Mouse (Mus musculus): ENCODE measurements at regions not wholly inside any gene's neighbourhood (a gene's known extent, or its start where the extent isn't known, plus 50 kb on each side); places are given as distances from the start of the nearest gene placed in this dataset.

DNA sequence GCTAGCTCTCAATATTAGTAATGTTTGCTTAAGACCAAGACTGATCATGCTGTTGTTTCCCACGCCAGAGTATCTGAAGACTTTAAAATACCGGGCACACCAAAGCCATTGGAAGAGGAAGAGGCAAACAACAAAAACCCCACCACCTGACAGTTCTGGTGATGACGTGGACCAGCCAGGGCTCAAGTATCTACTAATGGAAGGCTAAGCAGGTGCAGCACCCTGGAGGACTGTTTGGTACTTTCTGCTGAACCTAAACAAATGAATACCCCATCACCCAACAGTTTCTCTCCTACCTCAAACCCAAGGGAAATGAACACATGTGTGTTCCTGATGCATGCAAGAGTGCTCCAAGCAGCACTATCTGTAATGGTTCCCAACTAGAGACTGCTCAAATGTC is 160.3 kb upstream of the Prdm1 start:
- H3K9ac ChIP-seq (ENCODE audit: low read depth, low read length, severe bottlenecking) = no peak overlapping the region
- H3K4me3 ChIP-seq (replicated peaks; ENCODE audit: low read length) = no peak overlapping the region
- no peaks in the 10 kb centered on the region for H3K36me3 ChIP-seq (ENCODE audit: control insufficient read depth, insufficient read depth, low read length)
- TF ChIP-seq POLR2A (IDR thresholded peaks at IDR 0.05; ENCODE audit: borderline replicate concordance, extremely low read depth, insufficient read depth, insufficient read length) = no peak
- H3K27me3 ChIP-seq (ENCODE audit: control insufficient read depth, insufficient read depth, low read length) = no peaks in the 10 kb centered on the region
- ATAC-seq (ENCODE audit: low FRiP score, low read depth) (no peak), DNase-seq (ENCODE audit: low spot score) (no peak)
- no peaks in the 10 kb centered on the region for H3K4me1 ChIP-seq (ENCODE audit: control insufficient read depth, insufficient read depth, low read length)
- 86% methylated on average over 3 of the region's 3 CpGs for WGBS
- H3K9me3 ChIP-seq (ENCODE audit: control insufficient read depth, low read length) = no peaks in the 10 kb centered on the region
- no peak overlapping the region for H3K27ac ChIP-seq (replicated peaks; ENCODE audit: low read depth, low read length)
- H3K4me2 ChIP-seq (replicated peaks; ENCODE audit: low read depth, low read length, severe bottlenecking) = no peak overlapping the region

DNA sequence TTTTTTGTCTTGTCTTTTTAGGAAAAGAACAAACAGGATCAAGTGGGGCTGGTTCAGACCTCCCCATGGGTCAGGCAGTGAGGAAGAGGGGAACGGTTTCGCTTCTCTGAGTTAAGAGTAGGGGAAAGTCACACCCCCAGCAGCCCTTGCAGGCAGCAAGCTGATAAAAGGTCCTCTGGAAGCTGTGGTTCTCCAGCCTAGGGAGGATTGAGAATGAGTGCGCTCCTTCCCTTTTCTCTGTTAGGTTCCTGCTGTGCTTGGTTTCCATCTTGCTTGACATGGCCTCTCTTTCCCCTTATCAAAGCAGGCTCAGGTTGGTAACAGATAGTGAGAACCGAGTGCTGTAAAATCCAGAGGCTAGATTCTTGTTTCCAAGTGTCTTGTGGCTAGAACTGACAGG is 157.8 kb upstream of the Prdm1 start:
- no peaks in the 10 kb centered on the region for H3K9me3 ChIP-seq (ENCODE audit: control insufficient read depth, low read length)
- no peaks in the 10 kb centered on the region for H3K27me3 ChIP-seq (ENCODE audit: control insufficient read depth, insufficient read depth, low read length)
- DNase-seq (ENCODE audit: low spot score) (no peak), ATAC-seq (ENCODE audit: low FRiP score, low read depth) (no peak)
- H3K4me1 ChIP-seq (ENCODE audit: control insufficient read depth, insufficient read depth, low read length) = no peaks in the 10 kb centered on the region
- H3K4me2 ChIP-seq (replicated peaks; ENCODE audit: low read depth, low read length, severe bottlenecking) = no peak overlapping the region
- TF ChIP-seq POLR2A (IDR thresholded peaks at IDR 0.05; ENCODE audit: borderline replicate concordance, extremely low read depth, insufficient read depth, insufficient read length) = no peak
- 77% methylated on average over 4 of the region's 4 CpGs for WGBS
- no peak overlapping the region for H3K9ac ChIP-seq (ENCODE audit: low read depth, low read length, severe bottlenecking)
- H3K36me3 ChIP-seq (ENCODE audit: control insufficient read depth, insufficient read depth, low read length) = no peaks in the 10 kb centered on the region
- H3K4me3 ChIP-seq (replicated peaks; ENCODE audit: low read length) = no peak overlapping the region
- no peak overlapping the region for H3K27ac ChIP-seq (replicated peaks; ENCODE audit: low read depth, low read length)

DNA sequence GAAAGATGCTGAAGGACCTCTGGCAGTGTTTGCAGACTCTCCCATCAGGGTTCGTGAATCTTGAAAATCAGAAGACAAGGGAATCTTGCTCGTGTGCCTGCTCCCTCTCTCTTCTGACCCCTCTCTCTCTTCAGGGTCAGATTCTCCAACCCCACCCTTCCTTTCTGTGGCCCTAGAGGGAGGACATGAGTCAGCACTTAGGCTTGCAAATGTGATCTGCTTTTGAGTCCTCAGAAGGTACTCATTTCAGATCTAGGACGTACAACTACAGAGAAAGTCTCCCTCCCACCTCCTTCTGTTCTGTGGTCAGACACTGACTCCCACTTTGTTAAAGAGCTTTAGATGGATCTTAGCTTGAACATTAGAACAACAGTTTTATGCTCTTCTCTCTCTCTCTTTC is 156.9 kb upstream of the Prdm1 start:
- no peaks in the 10 kb centered on the region for H3K36me3 ChIP-seq (ENCODE audit: control insufficient read depth, insufficient read depth, low read length)
- no peak for DNase-seq (ENCODE audit: low spot score)
- no peaks in the 10 kb centered on the region for H3K27me3 ChIP-seq (ENCODE audit: control insufficient read depth, insufficient read depth, low read length)
- TF ChIP-seq POLR2A (IDR thresholded peaks at IDR 0.05; ENCODE audit: borderline replicate concordance, extremely low read depth, insufficient read depth, insufficient read length) = no peak
- H3K4me1 ChIP-seq (ENCODE audit: control insufficient read depth, insufficient read depth, low read length) = no peaks in the 10 kb centered on the region
- H3K9ac ChIP-seq (ENCODE audit: low read depth, low read length, severe bottlenecking) = no peak overlapping the region
- H3K27ac ChIP-seq (replicated peaks; ENCODE audit: low read depth, low read length) = no peak overlapping the region
- H3K4me3 ChIP-seq (replicated peaks; ENCODE audit: low read length) = no peak overlapping the region
- H3K9me3 ChIP-seq (ENCODE audit: control insufficient read depth, low read length) = no peaks in the 10 kb centered on the region
- WGBS = 67% methylated on average over 3 of the region's 3 CpGs
- no peak for ATAC-seq (ENCODE audit: low FRiP score, low read depth)
- H3K4me2 ChIP-seq (replicated peaks; ENCODE audit: low read depth, low read length, severe bottlenecking) = no peak overlapping the region

DNA sequence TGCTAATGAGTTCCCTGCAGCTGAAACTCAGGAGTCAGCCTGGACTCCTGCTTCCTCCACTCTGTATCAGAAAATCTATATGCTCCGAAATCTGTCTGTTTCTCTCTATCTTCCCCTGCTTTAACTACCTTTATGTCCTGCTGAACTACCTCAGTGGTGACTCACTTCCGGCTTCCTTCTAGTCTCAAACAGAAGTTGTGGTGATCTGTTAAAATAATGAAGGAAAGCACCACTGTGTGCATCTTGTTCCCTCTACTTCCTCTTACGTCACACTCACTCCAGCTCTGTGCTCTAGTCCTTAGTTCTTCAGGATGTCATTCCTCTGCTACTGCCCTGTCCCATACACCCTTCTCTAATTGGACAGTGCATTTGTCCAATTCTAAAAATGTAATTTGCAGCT is 148.2 kb upstream of the Prdm1 start:
- H3K9me3 ChIP-seq (ENCODE audit: control insufficient read depth, low read length) = no peaks in the 10 kb centered on the region
- no peak for DNase-seq (ENCODE audit: low spot score)
- no peak overlapping the region for H3K27ac ChIP-seq (replicated peaks; ENCODE audit: low read depth, low read length)
- WGBS = 92% methylated on average over 3 of the region's 3 CpGs
- no peaks in the 10 kb centered on the region for H3K27me3 ChIP-seq (ENCODE audit: control insufficient read depth, insufficient read depth, low read length)
- no peak overlapping the region for H3K4me2 ChIP-seq (replicated peaks; ENCODE audit: low read depth, low read length, severe bottlenecking)
- H3K4me1 ChIP-seq (ENCODE audit: control insufficient read depth, insufficient read depth, low read length) = no peaks in the 10 kb centered on the region
- no peak overlapping the region for H3K9ac ChIP-seq (ENCODE audit: low read depth, low read length, severe bottlenecking)
- no peak for TF ChIP-seq POLR2A (IDR thresholded peaks at IDR 0.05; ENCODE audit: borderline replicate concordance, extremely low read depth, insufficient read depth, insufficient read length)
- no peak for ATAC-seq (ENCODE audit: low FRiP score, low read depth)
- no peak overlapping the region for H3K4me3 ChIP-seq (replicated peaks; ENCODE audit: low read length)
- H3K36me3 ChIP-seq (ENCODE audit: control insufficient read depth, insufficient read depth, low read length) = no peaks in the 10 kb centered on the region

DNA sequence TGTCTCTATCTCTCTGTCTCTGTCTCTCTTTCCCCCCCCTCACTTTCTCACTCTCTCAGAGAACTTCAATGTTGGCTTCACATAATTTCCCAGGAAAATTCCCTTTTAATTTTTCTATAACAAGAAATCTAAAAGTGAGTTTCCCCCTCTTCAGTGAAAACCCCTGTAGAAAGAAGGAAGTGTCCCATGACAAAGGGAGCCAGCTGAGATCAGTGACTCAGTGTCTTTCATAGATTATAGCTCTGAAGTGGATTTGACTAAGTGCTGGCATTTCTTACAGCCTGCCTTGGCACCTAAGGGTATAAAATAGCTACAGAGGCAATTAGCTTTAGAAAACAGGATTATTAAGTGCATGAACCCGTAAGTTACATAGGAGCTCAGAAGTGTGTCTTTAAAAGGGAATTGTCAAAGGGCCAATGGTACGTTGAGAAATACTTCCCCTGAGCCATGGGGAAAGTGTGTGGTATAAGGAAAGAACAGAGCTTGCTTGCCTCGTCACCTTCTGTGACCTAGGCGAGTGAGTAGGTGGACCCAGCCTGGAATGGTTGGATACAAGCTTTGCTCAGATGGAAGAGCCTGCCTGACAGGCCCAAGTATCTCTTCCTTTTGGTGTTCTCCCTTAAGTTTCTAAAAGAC is 137.3 kb upstream of the Prdm1 start:
- no peak overlapping the region for H3K4me3 ChIP-seq (replicated peaks; ENCODE audit: low read length)
- 56% methylated on average over 4 of the region's 4 CpGs for WGBS

DNA sequence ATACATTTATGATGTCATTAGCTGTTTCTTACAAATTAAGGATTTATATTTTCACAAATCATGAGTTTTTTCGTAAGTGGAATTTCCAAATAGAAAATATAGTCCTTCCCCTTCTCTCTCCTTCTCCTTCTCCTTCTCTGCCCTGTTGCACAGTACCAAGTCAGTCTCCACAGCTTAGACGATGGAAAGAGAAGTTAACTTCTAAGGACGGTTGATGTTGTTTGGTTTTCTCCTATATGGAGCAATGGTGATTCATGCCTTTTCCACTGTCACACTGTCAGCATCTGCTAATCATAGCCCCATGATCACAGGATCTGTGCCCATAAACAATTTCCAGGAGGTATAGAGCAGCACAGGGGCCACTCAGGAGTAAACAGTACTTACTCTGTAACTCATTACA is 131.2 kb upstream of the Prdm1 start:
- Histone ChIP-seq H3K4me2 (replicated peaks; ENCODE audit: low read depth, low read length, severe bottlenecking) (no peak overlapping the region), H3K27me3 (ENCODE audit: control insufficient read depth, insufficient read depth, low read length) (no peaks in the 10 kb centered on the region), H3K9ac (ENCODE audit: low read depth, low read length, severe bottlenecking) (no peak overlapping the region), H3K27ac (replicated peaks; ENCODE audit: low read depth, low read length) (no peak overlapping the region), H3K4me3 (replicated peaks; ENCODE audit: low read length) (no peak overlapping the region), H3K9me3 (ENCODE audit: control insufficient read depth, low read length) (no peaks in the 10 kb centered on the region), H3K4me1 (ENCODE audit: control insufficient read depth, insufficient read depth, low read length) (no peaks in the 10 kb centered on the region), H3K36me3 (ENCODE audit: control insufficient read depth, insufficient read depth, low read length) (no peaks in the 10 kb centered on the region)
- no peak for TF ChIP-seq POLR2A (IDR thresholded peaks at IDR 0.05; ENCODE audit: borderline replicate concordance, extremely low read depth, insufficient read depth, insufficient read length)
- ATAC-seq (ENCODE audit: low FRiP score, low read depth) (no peak), DNase-seq (ENCODE audit: low spot score) (no peak)
- WGBS = 77% methylated on average over 3 of the region's 3 CpGs

More for the DNA sequence above, 137.3 kb upstream of the Prdm1 start:
- ATAC-seq (ENCODE audit: low FRiP score, low read depth) (no peak), DNase-seq (ENCODE audit: low spot score) (no peak)
- no peak overlapping the region for H3K27ac ChIP-seq (replicated peaks; ENCODE audit: low read depth, low read length)
- no peak for TF ChIP-seq POLR2A (IDR thresholded peaks at IDR 0.05; ENCODE audit: borderline replicate concordance, extremely low read depth, insufficient read depth, insufficient read length)
- no peaks in the 10 kb centered on the region for H3K9me3 ChIP-seq (ENCODE audit: control insufficient read depth, low read length)
- no peaks in the 10 kb centered on the region for H3K4me1 ChIP-seq (ENCODE audit: control insufficient read depth, insufficient read depth, low read length)
- H3K27me3 ChIP-seq (ENCODE audit: control insufficient read depth, insufficient read depth, low read length) = no peaks in the 10 kb centered on the region
- no peak overlapping the region for H3K4me2 ChIP-seq (replicated peaks; ENCODE audit: low read depth, low read length, severe bottlenecking)
- H3K36me3 ChIP-seq (ENCODE audit: control insufficient read depth, insufficient read depth, low read length) = no peaks in the 10 kb centered on the region
- no peak overlapping the region for H3K9ac ChIP-seq (ENCODE audit: low read depth, low read length, severe bottlenecking)

Data from limb, embryonic 14.5 days (tissue).